Mouse (Mus musculus): ENCODE data around the gene Aebp1. TPM values are rescaled to one million over a fixed set of nuclear protein-coding genes. Genes with fewer than 3 reads are reported as not detected.

Aebp1 gene
- polyA plus RNA-seq, 1 experiment from 2014 or later, result 21.4 TPM

GRCm38 (mm10) chr11:5835057-5835456 is 26.7 kb upstream of the Aebp1 start:
- H3K4me2 ChIP-seq, result no peak overlapping the region
- no peaks in the 10 kb centered on the region for H3K9me3 ChIP-seq (replicated peaks; ENCODE audit: control insufficient read depth, low read length)
- no peak overlapping the region for H3K9ac ChIP-seq (ENCODE audit: low read depth, low read length)
- H3K4me1 ChIP-seq (ENCODE audit: control insufficient read depth, insufficient read depth, low read length), result peaks cover 9% of the 10 kb centered on the region; the same call in 1 of the 2 replicates
- H3K4me3 ChIP-seq (ENCODE audit: low read depth, low read length), result no peak overlapping the region
- no peaks in the 10 kb centered on the region for H3K27me3 ChIP-seq (ENCODE audit: control insufficient read depth, insufficient read depth, low read length)
- peaks cover 15% of the 10 kb centered on the region for H3K36me3 ChIP-seq (ENCODE audit: control insufficient read depth, insufficient read depth, low read length)
- no peak for ATAC-seq (replicated peaks; ENCODE audit: insufficient number of reproducible peaks, low FRiP score, low TSS enrichment)
- H3K27ac ChIP-seq (ENCODE audit: low read depth, low read length), result no peak overlapping the region
- WGBS (ENCODE audit: insufficient replicate concordance), result 80% methylated on average over 7 of the region's 7 CpGs

GRCm38 (mm10) chr11:5836126-5836525 is 25.6 kb upstream of the Aebp1 start:
- H3K27ac ChIP-seq (ENCODE audit: low read depth, low read length), result no peak overlapping the region
- 63% methylated on average over 1 of the region's 1 CpGs for WGBS (ENCODE audit: insufficient replicate concordance)
- no peaks in the 10 kb centered on the region for H3K9me3 ChIP-seq (replicated peaks; ENCODE audit: control insufficient read depth, low read length)
- H3K4me1 ChIP-seq (ENCODE audit: control insufficient read depth, insufficient read depth, low read length), result 0 out of 2 replicates have a peak, but pooled peaks cover 3% of the 10 kb centered on the region
- ATAC-seq (replicated peaks; ENCODE audit: insufficient number of reproducible peaks, low FRiP score, low TSS enrichment), result no peak
- no peak overlapping the region for H3K4me2 ChIP-seq
- H3K36me3 ChIP-seq (ENCODE audit: control insufficient read depth, insufficient read depth, low read length), result peaks cover 15% of the 10 kb centered on the region
- no peak overlapping the region for H3K9ac ChIP-seq (ENCODE audit: low read depth, low read length)
- H3K27me3 ChIP-seq (ENCODE audit: control insufficient read depth, insufficient read depth, low read length), result no peaks in the 10 kb centered on the region
- H3K4me3 ChIP-seq (ENCODE audit: low read depth, low read length), result no peak overlapping the region

- peaks cover 10% of the 10 kb centered on the region; the same call in 1 of the 2 replicates for H3K36me3 ChIP-seq (ENCODE audit: control insufficient read depth, insufficient read depth, low read length)
- H3K9me3 ChIP-seq (replicated peaks; ENCODE audit: control insufficient read depth, low read length), result no peaks in the 10 kb centered on the region; the same call in 1 of the 2 replicates
- peak; percentile 94 for ATAC-seq (replicated peaks; ENCODE audit: insufficient number of reproducible peaks, low FRiP score, low TSS enrichment)
- H3K4me2 ChIP-seq, result peak within 1 kb of the TSS; percentile 76
- H3K27me3 ChIP-seq (ENCODE audit: control insufficient read depth, insufficient read depth, low read length), result no peaks in the 10 kb centered on the region
- H3K9ac ChIP-seq (ENCODE audit: low read depth, low read length), result peak within 1 kb of the TSS; percentile 81
- WGBS (ENCODE audit: insufficient replicate concordance), result under 1% methylated on average over 63 of the region's 63 CpGs
- H3K27ac ChIP-seq (ENCODE audit: low read depth, low read length), result peak within 1 kb of the TSS; percentile 77
- H3K4me1 ChIP-seq (ENCODE audit: control insufficient read depth, insufficient read depth, low read length), result 0 out of 2 replicates have a peak, but pooled peaks cover 3% of the 10 kb centered on the region
- peak within 1 kb of the TSS; percentile 76 for H3K4me3 ChIP-seq (ENCODE audit: low read depth, low read length)
Measured at GRCm38 (mm10) chr11:5837251-5838246, 24.2 kb upstream of the Aebp1 start, which contains the start of gene Polm. Gene Polm (minus strand): TSS chr11:5838016.

GRCm38 (mm10) chr11:5840346-5840745 is 21.4 kb upstream of the Aebp1 start:
- H3K27me3 ChIP-seq (ENCODE audit: control insufficient read depth, insufficient read depth, low read length), result no peaks in the 10 kb centered on the region
- ATAC-seq (replicated peaks; ENCODE audit: insufficient number of reproducible peaks, low FRiP score, low TSS enrichment), result no peak
- H3K4me3 ChIP-seq (ENCODE audit: low read depth, low read length), result no peak overlapping the region
- H3K36me3 ChIP-seq (ENCODE audit: control insufficient read depth, insufficient read depth, low read length), result no peaks in the 10 kb centered on the region
- no peak overlapping the region for H3K4me2 ChIP-seq
- peaks cover 4% of the 10 kb centered on the region for H3K9me3 ChIP-seq (replicated peaks; ENCODE audit: control insufficient read depth, low read length)
- no peak overlapping the region for H3K27ac ChIP-seq (ENCODE audit: low read depth, low read length)
- 80% methylated on average over 7 of the region's 7 CpGs for WGBS (ENCODE audit: insufficient replicate concordance)
- H3K9ac ChIP-seq (ENCODE audit: low read depth, low read length), result no peak overlapping the region
- H3K4me1 ChIP-seq (ENCODE audit: control insufficient read depth, insufficient read depth, low read length), result 0 out of 2 replicates have a peak, but pooled peaks cover 3% of the 10 kb centered on the region

GRCm38 (mm10) chr11:5841751-5842150 is 20.0 kb upstream of the Aebp1 start:
- Histone ChIP-seq H3K36me3 (ENCODE audit: control insufficient read depth, insufficient read depth, low read length) (no peaks in the 10 kb centered on the region), H3K4me1 (ENCODE audit: control insufficient read depth, insufficient read depth, low read length) (peaks cover 1% of the 10 kb centered on the region; the same call in 1 of the 2 replicates), H3K9ac (ENCODE audit: low read depth, low read length) (no peak overlapping the region), H3K9me3 (replicated peaks; ENCODE audit: control insufficient read depth, low read length) (peaks cover 4% of the 10 kb centered on the region), H3K4me3 (ENCODE audit: low read depth, low read length) (no peak overlapping the region), H3K4me2 (no peak overlapping the region), H3K27me3 (ENCODE audit: control insufficient read depth, insufficient read depth, low read length) (no peaks in the 10 kb centered on the region), H3K27ac (ENCODE audit: low read depth, low read length) (no peak overlapping the region)
- WGBS (ENCODE audit: insufficient replicate concordance), result 93% methylated on average over 2 of the region's 2 CpGs
- no peak for ATAC-seq (replicated peaks; ENCODE audit: insufficient number of reproducible peaks, low FRiP score, low TSS enrichment)

- no peak overlapping the region for H3K27ac ChIP-seq (ENCODE audit: low read depth, low read length)
- H3K27me3 ChIP-seq (ENCODE audit: control insufficient read depth, insufficient read depth, low read length), result no peaks in the 10 kb centered on the region
- 81% methylated on average over 3 of the region's 3 CpGs for WGBS (ENCODE audit: insufficient replicate concordance)
- no peak for ATAC-seq (replicated peaks; ENCODE audit: insufficient number of reproducible peaks, low FRiP score, low TSS enrichment)
- peaks cover 3% of the 10 kb centered on the region; the same call in 1 of the 2 replicates for H3K4me1 ChIP-seq (ENCODE audit: control insufficient read depth, insufficient read depth, low read length)
- no peak overlapping the region for H3K9ac ChIP-seq (ENCODE audit: low read depth, low read length)
- H3K4me2 ChIP-seq, result no peak overlapping the region
- peaks cover 4% of the 10 kb centered on the region for H3K9me3 ChIP-seq (replicated peaks; ENCODE audit: control insufficient read depth, low read length)
- no peak overlapping the region for H3K4me3 ChIP-seq (ENCODE audit: low read depth, low read length)
- H3K36me3 ChIP-seq (ENCODE audit: control insufficient read depth, insufficient read depth, low read length), result no peaks in the 10 kb centered on the region
Measured at GRCm38 (mm10) chr11:5843131-5843530, 18.6 kb upstream of the Aebp1 start.

- ATAC-seq (replicated peaks; ENCODE audit: insufficient number of reproducible peaks, low FRiP score, low TSS enrichment), result no peak
- no peak overlapping the region for H3K9ac ChIP-seq (ENCODE audit: low read depth, low read length)
- peaks cover 4% of the 10 kb centered on the region for H3K9me3 ChIP-seq (replicated peaks; ENCODE audit: control insufficient read depth, low read length)
- no peak overlapping the region for H3K4me2 ChIP-seq
- H3K36me3 ChIP-seq (ENCODE audit: control insufficient read depth, insufficient read depth, low read length), result no peaks in the 10 kb centered on the region
- WGBS (ENCODE audit: insufficient replicate concordance), result 55% methylated on average over 7 of the region's 7 CpGs
- H3K27ac ChIP-seq (ENCODE audit: low read depth, low read length), result no peak overlapping the region
- peaks cover 10% of the 10 kb centered on the region for H3K4me1 ChIP-seq (ENCODE audit: control insufficient read depth, insufficient read depth, low read length)
- H3K27me3 ChIP-seq (ENCODE audit: control insufficient read depth, insufficient read depth, low read length), result no peaks in the 10 kb centered on the region
- H3K4me3 ChIP-seq (ENCODE audit: low read depth, low read length), result no peak overlapping the region
Measured at GRCm38 (mm10) chr11:5846639-5847345, 15.0 kb upstream of the Aebp1 start.

- H3K27me3 ChIP-seq (ENCODE audit: control insufficient read depth, insufficient read depth, low read length), result no peaks in the 10 kb centered on the region
Measured at GRCm38 (mm10) chr11:5848741-5849140, 13.0 kb upstream of the Aebp1 start.

More at GRCm38 (mm10) chr11:5848741-5849140, 13.0 kb upstream of the Aebp1 start:
- Histone ChIP-seq H3K9ac (ENCODE audit: low read depth, low read length) (no peak overlapping the region), H3K9me3 (replicated peaks; ENCODE audit: control insufficient read depth, low read length) (no peaks in the 10 kb centered on the region), H3K4me1 (ENCODE audit: control insufficient read depth, insufficient read depth, low read length) (peaks cover 16% of the 10 kb centered on the region), H3K4me3 (ENCODE audit: low read depth, low read length) (no peak overlapping the region), H3K36me3 (ENCODE audit: control insufficient read depth, insufficient read depth, low read length) (no peaks in the 10 kb centered on the region), H3K4me2 (no peak overlapping the region), H3K27ac (ENCODE audit: low read depth, low read length) (no peak overlapping the region)
- 68% methylated on average over 6 of the region's 6 CpGs for WGBS (ENCODE audit: insufficient replicate concordance)
- ATAC-seq (replicated peaks; ENCODE audit: insufficient number of reproducible peaks, low FRiP score, low TSS enrichment), result no peak
